In the genomic region with DNA sequence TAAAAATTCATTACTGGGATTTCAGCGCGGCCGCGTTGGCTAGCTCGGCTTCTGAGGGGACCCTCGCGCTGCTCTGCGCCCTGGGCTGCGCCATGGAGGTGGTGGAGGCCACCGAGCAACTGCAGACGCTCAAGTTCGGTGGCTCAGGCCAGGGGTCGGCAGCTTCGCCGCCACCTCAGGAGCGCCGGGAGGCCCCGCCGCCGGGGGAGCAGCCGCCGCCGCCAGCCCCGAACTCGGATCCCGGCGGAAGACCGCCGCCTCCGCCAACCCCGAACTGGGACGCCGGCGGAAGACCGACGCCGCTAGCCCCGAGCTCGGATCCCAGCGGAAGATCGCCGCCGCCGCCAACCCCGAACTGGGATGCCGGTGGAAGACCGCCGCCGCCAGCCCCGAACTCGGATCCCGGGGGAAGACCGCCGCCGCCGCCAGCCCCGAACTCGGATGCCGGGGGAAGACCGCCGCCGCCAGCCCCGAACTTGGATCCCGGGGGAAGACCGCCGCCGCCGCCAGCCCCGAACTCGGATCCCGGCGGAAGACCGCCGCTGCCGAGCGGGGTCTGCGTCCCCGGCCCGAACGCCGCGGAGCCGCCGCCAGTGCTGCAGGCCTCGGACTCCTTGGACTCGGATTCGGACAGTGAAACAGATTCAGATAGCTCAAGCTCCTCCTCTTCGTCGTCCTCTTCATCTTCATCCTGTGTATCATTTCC, we compare ENCODE assay signal across 8 mouse cellular contexts. TPM values are rescaled to one million over a fixed set of nuclear protein-coding genes. Genes with fewer than 3 reads are reported as not detected.
A peak's percentile ranks its signal among the peaks of the same experiment; 100 is the strongest.
DNase-seq lines count a peak whose midpoint lies in the region; ATAC-seq lines count a peak whose summit lies in the region.

No protein-coding gene starts in this region.

- WGBS in heart, embryonic 12.5 days = 2% methylated on average over 88 of the region's 89 CpGs

- no peaks in the 10 kb centered on the region for H3K9me3 ChIP-seq in heart, embryonic 12.5 days (replicated peaks)

- H3K36me3 ChIP-seq in heart, embryonic 12.5 days = no peaks in the 10 kb centered on the region
- H3K36me3 ChIP-seq in splenic B cell, adult 2 months (ENCODE audit: control insufficient read depth, insufficient read depth, low read length, poor library complexity, severe bottlenecking) = no peaks in the 10 kb centered on the region

- DNase-seq in adrenal gland, adult (ENCODE audit: inconsistent age in 2 of 2, low spot score in 1 of 2) = peak; percentile 34 to 79
- DNase-seq in adrenal gland, postnatal 4 days (ENCODE audit: low spot score in 2 of 2) = no peak
- peak; percentile 37 for DNase-seq in R1 (ENCODE audit: low read depth, low spot score)
- peak; percentile 34 for DNase-seq in embryo, embryonic 10.5 days (ENCODE audit: low spot score)
- DNase-seq in kidney, postnatal 14 days = peak; percentile 24
- peak; percentile 8 for DNase-seq in lung, postnatal 25 days (ENCODE audit: low spot score)
- peak; percentile 12 for DNase-seq in splenic B cell, adult 2 months (ENCODE audit: low read depth, low spot score)

- H3K27me3 ChIP-seq in heart, embryonic 12.5 days (replicated peaks) = no peaks in the 10 kb centered on the region
- peaks cover 2% of the 10 kb centered on the region; the same call in 1 of the 2 replicates for H3K27me3 ChIP-seq in splenic B cell, adult 2 months (ENCODE audit: control insufficient read depth, insufficient read depth, low read length, poor library complexity, severe bottlenecking)

- peak overlapping the region; percentile 66 for H3K4me3 ChIP-seq in heart, embryonic 12.5 days

- H3K4me1 ChIP-seq in heart, embryonic 12.5 days (replicated peaks) = no peaks in the 10 kb centered on the region

- H3K4me2 ChIP-seq in heart, embryonic 12.5 days = peak overlapping the region; percentile 84

- ATAC-seq in heart, embryonic 12.5 days (ENCODE audit: insufficient number of reproducible peaks, low FRiP score) = no peak

- peak overlapping the region; percentile 81 for H3K9ac ChIP-seq in heart, embryonic 12.5 days

- H3K27ac ChIP-seq in heart, embryonic 12.5 days (ENCODE audit: poor library complexity, severe bottlenecking) = no peak overlapping the region

RNA-seq across cellular contexts. Expression of a gene that starts 0.6 kb away (rescaled TPM):
- total RNA-seq in adrenal gland, postnatal 4 days (2021) = 10 to 100 TPM; 83.9 to 86.1 TPM
- 65.2 and 65.5 TPM in 2 replicates for polyA plus RNA-seq in heart, embryonic 12.5 days (2016; fragmentation: Nextera tagmentation; extraction: Ambion mirVana)

RNA-seq across cellular contexts. Expression of a gene that starts 11.7 kb away (rescaled TPM):
- 10 to 100 TPM; 26.9 to 28.9 TPM for total RNA-seq in adrenal gland, postnatal 4 days (2021)
- polyA plus RNA-seq in heart, embryonic 12.5 days (2016; fragmentation: Nextera tagmentation; extraction: Ambion mirVana) = 29.0 and 29.1 TPM in 2 replicates

Comparison
In these comparisons a context has a peak if more than half of its experiments do, and no peak if none do; other contexts are left out.
1. DNase-seq: peak in adrenal gland, adult (2 of 2), R1 (single experiment), embryo, embryonic 10.5 days (single experiment), kidney, postnatal 14 days (single experiment), lung, postnatal 25 days (single experiment) and splenic B cell, adult 2 months (single experiment); none in adrenal gland, postnatal 4 days (0 of 2).